Mouse (Mus musculus): Measurements from ENCODE around the gene 1700056E22Rik.

DNA sequence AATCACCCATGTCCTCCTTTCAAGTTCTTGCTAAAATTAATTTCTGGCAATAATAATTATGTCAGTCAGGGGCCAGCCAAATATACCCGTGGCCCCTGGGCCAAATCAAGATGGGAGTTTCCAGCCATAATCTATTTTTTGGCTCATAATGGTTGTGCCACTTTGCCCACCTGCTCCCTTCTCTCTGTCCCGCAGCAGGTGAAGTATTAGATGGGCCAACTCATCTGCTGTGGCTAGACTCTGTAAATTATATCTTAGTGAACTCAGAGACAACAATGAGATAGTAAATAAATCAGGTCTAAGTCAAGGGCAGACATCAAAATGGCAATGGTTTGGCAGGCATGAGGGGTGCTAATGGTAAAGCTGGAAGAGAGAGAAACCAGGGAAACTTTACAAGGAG is 16.5 kb downstream of the 1700056E22Rik start:
- TF ChIP-seq MAFK (IDR thresholded peaks at IDR 0.05; ENCODE audit: insufficient read depth, low read depth, low read length) (no peak), ZC3H11A (IDR thresholded peaks at IDR 0.05; ENCODE audit: borderline replicate concordance, low read depth, low read length) (no peak), CHD2 (IDR thresholded peaks at IDR 0.05; ENCODE audit: low read depth, low read length) (no peak), HCFC1 (IDR thresholded peaks at IDR 0.05; ENCODE audit: borderline replicate concordance, insufficient read depth, low read length) (no peak)
